Mouse (Mus musculus): Measurements from ENCODE around the gene Selenot. TPM values are rescaled to one million over a fixed set of nuclear protein-coding genes. Genes with fewer than 3 reads are reported as not detected.

Selenot gene
- total RNA-seq, 2 experiments from 2014 or later = 117 to 120 TPM

GRCm38 (mm10) chr3:58636406-58637295, 60.2 kb downstream of the Selenot start, which contains the start of gene Erich6:
Gene Erich6, minus strand, starts transcription at chr3:58637207.
- DNase-seq = peak; percentile 43

Other genes starting within 250 kb of the Selenot start
- gene Tsc22d2, start 161.9 kb upstream of the Selenot start, total RNA-seq (2021) = 10 to 100 TPM; 46.7 to 49.8 TPM
- 10 to 100 TPM; 40.9 to 42.8 TPM for gene Eif2a, start 50.8 kb upstream of the Selenot start, total RNA-seq (2021)
- gene Serp1, start 50.7 kb upstream of the Selenot start, total RNA-seq (2021) = 10 to 100 TPM; 25.6 to 26.7 TPM
- under 1 TPM; 0.16 to 0.24 TPM for gene Erich6, start 60.6 kb downstream of the Selenot start, total RNA-seq (2021)
- 10 to 100 TPM; 16.3 to 18.5 TPM for gene Siah2, start 115.8 kb downstream of the Selenot start, total RNA-seq (2021)
- gene Mindy4b-ps, start 245.7 kb downstream of the Selenot start, total RNA-seq (2021) = under 1 TPM; 0.32 to 0.41 TPM

Data from heart, postnatal 4 days (tissue).